Mouse (Mus musculus): ENCODE results near the gene Pole4.

GRCm38 (mm10) chr6:82736626-82737600 is 31.7 kb upstream of the Pole4 start:
- TF ChIP-seq CTCF (IDR thresholded peaks at IDR 0.05; ENCODE audit: low read depth, low read length): no peak
- no peak for TF ChIP-seq GATA1 (IDR thresholded peaks at IDR 0.05; ENCODE audit: borderline replicate concordance, low read length)
- TF ChIP-seq GATA2 (IDR thresholded peaks at IDR 0.05; ENCODE audit: borderline replicate concordance, low read depth, low read length): no peak
